In the genomic region with DNA sequence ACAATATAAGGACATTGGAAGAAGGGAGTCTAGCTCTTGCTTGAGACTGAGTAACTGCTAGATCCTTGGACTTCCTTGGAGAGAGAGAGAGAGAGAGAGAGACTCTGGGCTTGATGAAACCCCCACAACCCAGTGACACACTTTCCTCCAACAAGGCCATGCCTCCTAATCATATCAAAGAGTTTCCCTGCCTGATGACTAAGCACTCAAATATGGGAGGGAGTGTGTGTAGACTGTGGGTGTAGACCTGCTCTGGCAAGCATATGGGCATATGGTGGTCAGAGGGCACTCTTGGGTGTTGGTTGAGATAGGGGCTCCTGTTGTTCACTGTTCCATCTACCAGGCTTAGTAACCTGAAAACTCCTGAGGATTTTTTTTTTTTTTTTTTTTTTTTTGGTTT, we compare ENCODE assay signal across 29 mouse cellular contexts. TPM values are rescaled to one million over a fixed set of nuclear protein-coding genes. Genes with fewer than 3 reads are reported as not detected.
DNase-seq lines count a peak whose midpoint lies in the region; ATAC-seq and TF ChIP-seq lines count a peak whose summit lies in the region.
"Had no signal": no experiment of that assay in that cellular context is flagged by ENCODE, and none has a peak within 500 bp of the region (broad histone marks: within the 10 kb centered on the region; RNA-seq: fewer than 3 reads in every experiment).

No protein-coding gene starts in this region.

- H3K27me3 ChIP-seq in intestine, embryonic 14.5 days (replicated peaks; ENCODE audit: control insufficient read depth, insufficient read depth, low read length), result no peaks in the 10 kb centered on the region
- H3K27me3 ChIP-seq in intestine, postnatal 0 days (replicated peaks; ENCODE audit: control insufficient read depth, insufficient read depth, low read length), result no peaks in the 10 kb centered on the region
- H3K27me3 ChIP-seq in MEL (ENCODE audit: control insufficient read depth in 1 of 2, insufficient read depth in 2 of 2, low read length in 2 of 2), result no peaks in the 10 kb centered on the region
- no peaks in the 10 kb centered on the region for H3K27me3 ChIP-seq in intestine, embryonic 16.5 days (replicated peaks; ENCODE audit: control insufficient read depth, insufficient read depth, low read length)
- no peaks in the 10 kb centered on the region for H3K27me3 ChIP-seq in stomach, postnatal 0 days (ENCODE audit: control insufficient read depth, insufficient read depth, low read length)
- H3K27me3 ChIP-seq: hindbrain, embryonic 13.5 days; kidney, embryonic 15.5 days; limb, embryonic 12.5 days; liver, embryonic 13.5 days had no signal

- TF ChIP-seq RAD21 in MEL (IDR thresholded peaks at IDR 0.05; ENCODE audit: low read depth, low read length), result no peak

- H3K79me2 ChIP-seq in MEL (ENCODE audit: control insufficient read depth, insufficient read depth, low read length, poor library complexity), result no peaks in the 10 kb centered on the region; the same call in 1 of the 2 replicates

- H3K4me2 ChIP-seq in intestine, embryonic 14.5 days (ENCODE audit: low read length), result no peak overlapping the region
- H3K4me2 ChIP-seq in intestine, postnatal 0 days (replicated peaks; ENCODE audit: low read depth), result no peak overlapping the region
- no peak overlapping the region for H3K4me2 ChIP-seq in intestine, embryonic 16.5 days (ENCODE audit: low read depth, low read length)
- no peak overlapping the region for H3K4me2 ChIP-seq in stomach, postnatal 0 days (replicated peaks; ENCODE audit: low read depth)
- H3K4me2 ChIP-seq: hindbrain, embryonic 13.5 days; kidney, embryonic 15.5 days; limb, embryonic 12.5 days; liver, embryonic 13.5 days had no signal

- H3K9me3 ChIP-seq in intestine, embryonic 14.5 days (ENCODE audit: control insufficient read depth, low read length), result no peaks in the 10 kb centered on the region
- no peaks in the 10 kb centered on the region for H3K9me3 ChIP-seq in intestine, postnatal 0 days (ENCODE audit: control insufficient read depth)
- H3K9me3 ChIP-seq in MEL (replicated peaks; ENCODE audit: insufficient read depth, low read length), result no peaks in the 10 kb centered on the region
- no peaks in the 10 kb centered on the region for H3K9me3 ChIP-seq in intestine, embryonic 16.5 days (ENCODE audit: control insufficient read depth, low read length)
- H3K9me3 ChIP-seq in stomach, postnatal 0 days (ENCODE audit: control insufficient read depth, low read length), result no peaks in the 10 kb centered on the region
- H3K9me3 ChIP-seq: forebrain, embryonic 10.5 days; hindbrain, embryonic 13.5 days; kidney, embryonic 15.5 days; liver, embryonic 13.5 days had no signal

- no peak overlapping the region for H3K27ac ChIP-seq in intestine, embryonic 14.5 days (ENCODE audit: low read depth)
- H3K27ac ChIP-seq in intestine, postnatal 0 days (ENCODE audit: low read depth, low read length), result no peak overlapping the region
- no peak overlapping the region for H3K27ac ChIP-seq in MEL (ENCODE audit: control insufficient read depth, low read depth, low read length)
- no peak overlapping the region for H3K27ac ChIP-seq in intestine, embryonic 16.5 days (ENCODE audit: low read length)
- H3K27ac ChIP-seq in stomach, postnatal 0 days (replicated peaks), result no peak overlapping the region
- H3K27ac ChIP-seq: forebrain, embryonic 10.5 days; hindbrain, embryonic 13.5 days; kidney, embryonic 15.5 days; limb, embryonic 12.5 days; liver, embryonic 13.5 days had no signal

- no peak for DNase-seq in intestine, embryonic 14.5 days (ENCODE audit: low spot score)
- DNase-seq in MEL (ENCODE audit: low read depth, low spot score), result peak; percentile 66
- DNase-seq in stomach, postnatal 0 days (ENCODE audit: low spot score), result peak; percentile 61
- DNase-seq in cerebellum, adult 9-11 months, result no peak
- DNase-seq in kidney, adult 9 months, result no peak
- DNase-seq: adrenal gland, postnatal 10 days; cerebellum, adult 8-10 months; gastrocnemius, postnatal 36 days; heart, postnatal 36 days; kidney, postnatal 36 days; liver, embryonic 13.5 days; lung, adult 2 months; lung, postnatal 36 days; right cerebral cortex, adult 18-20 months; right cerebral cortex, postnatal 4 days had no signal

- H3K4me3 ChIP-seq in intestine, embryonic 14.5 days (ENCODE audit: low read depth, low read length), result no peak overlapping the region
- no peak overlapping the region for H3K4me3 ChIP-seq in intestine, postnatal 0 days (ENCODE audit: low read depth, low read length)
- no peak overlapping the region for H3K4me3 ChIP-seq in MEL (ENCODE audit: control insufficient read depth in 1 of 2, insufficient read depth in 1 of 2, low read depth in 2 of 2, low read length in 2 of 2)
- no peak overlapping the region for H3K4me3 ChIP-seq in intestine, embryonic 16.5 days (ENCODE audit: low read length)
- no peak overlapping the region for H3K4me3 ChIP-seq in stomach, postnatal 0 days (ENCODE audit: low read depth, low read length)
- H3K4me3 ChIP-seq: forebrain, embryonic 10.5 days; hindbrain, embryonic 13.5 days; kidney, embryonic 15.5 days; limb, embryonic 12.5 days; liver, embryonic 13.5 days had no signal

- no peak overlapping the region for H3K9ac ChIP-seq in intestine, embryonic 14.5 days (ENCODE audit: low read length)
- no peak overlapping the region for H3K9ac ChIP-seq in intestine, postnatal 0 days (ENCODE audit: low read depth, low read length)
- H3K9ac ChIP-seq in MEL (ENCODE audit: control insufficient read depth, low read depth, low read length, poor library complexity, severe bottlenecking), result no peak overlapping the region
- H3K9ac ChIP-seq in intestine, embryonic 16.5 days (ENCODE audit: low read depth, low read length), result no peak overlapping the region
- no peak overlapping the region for H3K9ac ChIP-seq in stomach, postnatal 0 days (ENCODE audit: low read length)
- H3K9ac ChIP-seq: hindbrain, embryonic 13.5 days; kidney, embryonic 15.5 days; limb, embryonic 12.5 days; liver, embryonic 13.5 days had no signal

- no peak for TF ChIP-seq CTCF in intestine, postnatal 0 days (IDR thresholded peaks at IDR 0.05; ENCODE audit: low read depth)
- no peak for TF ChIP-seq CTCF in MEL (IDR thresholded peaks at IDR 0.05 in 2 of 3, conservative IDR thresholded peaks at IDR 0.05 in 1 of 3; ENCODE audit: control insufficient read depth in 1 of 3, insufficient read depth in 1 of 3, low read depth in 2 of 3, low read length in 3 of 3, poor library complexity in 1 of 3, severe bottlenecking in 1 of 3)
- TF ChIP-seq CTCF in stomach, postnatal 0 days (IDR thresholded peaks at IDR 0.05; ENCODE audit: low read depth), result no peak

- peaks cover 5% of the 10 kb centered on the region; the same call in 1 of the 2 replicates for H3K4me1 ChIP-seq in intestine, embryonic 14.5 days (replicated peaks; ENCODE audit: control insufficient read depth, insufficient read depth, low read length)
- H3K4me1 ChIP-seq in intestine, postnatal 0 days (replicated peaks; ENCODE audit: control insufficient read depth, insufficient read depth, low read length), result no peaks in the 10 kb centered on the region
- peaks cover 2 to 19% of the 10 kb centered on the region in 2 experiments; a peak in 2 of 4 replicates for H3K4me1 ChIP-seq in MEL (ENCODE audit: control insufficient read depth in 1 of 2, insufficient read depth in 2 of 2, low read length in 2 of 2)
- no peaks in the 10 kb centered on the region for H3K4me1 ChIP-seq in intestine, embryonic 16.5 days (ENCODE audit: control insufficient read depth, insufficient read depth, low read length)
- no peaks in the 10 kb centered on the region for H3K4me1 ChIP-seq in stomach, postnatal 0 days (replicated peaks; ENCODE audit: control insufficient read depth, insufficient read depth)

- no peak for TF ChIP-seq POLR2A in MEL (IDR thresholded peaks at IDR 0.05; ENCODE audit: control insufficient read depth in 1 of 2, insufficient read depth in 1 of 2, low read depth in 1 of 2, low read length in 2 of 2, poor library complexity in 1 of 2)

- peak in 1 of 2 experiments; percentile 15; a peak in 1 of 4 replicates for TF ChIP-seq EP300 in MEL (IDR thresholded peaks at IDR 0.05; ENCODE audit: low read depth in 1 of 2, low read length in 2 of 2)
- no peak for TF ChIP-seq EP300 in stomach, postnatal 0 days (optimal IDR thresholded peaks at IDR 0.05)

- 0 out of 2 replicates have a peak, but pooled peaks have one; percentile 26 for ATAC-seq in intestine, embryonic 14.5 days (replicated peaks; ENCODE audit: low FRiP score, low TSS enrichment, low read depth)
- no peak for ATAC-seq in intestine, postnatal 0 days
- ATAC-seq in intestine, embryonic 16.5 days, result 0 out of 2 replicates have a peak, but pooled peaks have one; percentile 19
- peak; percentile 92 for ATAC-seq in stomach, postnatal 0 days (ENCODE audit: low FRiP score, low TSS enrichment)
- ATAC-seq: activated CD4-positive, CD25-positive, alpha-beta regulatory T cell, adult 4 months; inflammation-experienced regulatory T-cells, adult 6 months had no signal

- H3K36me3 ChIP-seq in intestine, embryonic 14.5 days (ENCODE audit: control insufficient read depth, insufficient read depth, low read length), result no peaks in the 10 kb centered on the region
- H3K36me3 ChIP-seq in intestine, postnatal 0 days (ENCODE audit: control insufficient read depth, insufficient read depth), result no peaks in the 10 kb centered on the region
- peaks cover 0 to 3% of the 10 kb centered on the region in 2 experiments; a peak in 2 of 4 replicates for H3K36me3 ChIP-seq in MEL (ENCODE audit: control insufficient read depth in 1 of 2, insufficient read depth in 2 of 2, low read length in 2 of 2)
- no peaks in the 10 kb centered on the region for H3K36me3 ChIP-seq in intestine, embryonic 16.5 days (ENCODE audit: control insufficient read depth, insufficient read depth, low read length)
- no peaks in the 10 kb centered on the region for H3K36me3 ChIP-seq in stomach, postnatal 0 days (ENCODE audit: control insufficient read depth, insufficient read depth, low read length)
- H3K36me3 ChIP-seq: forebrain, embryonic 10.5 days; hindbrain, embryonic 13.5 days; kidney, embryonic 15.5 days; limb, embryonic 12.5 days; liver, embryonic 13.5 days had no signal

RNA-seq across cellular contexts. Expression of a gene that starts 5.1 kb away (rescaled TPM):
- 20.5 and 24.2 TPM in 2 replicates for polyA plus RNA-seq in intestine, embryonic 14.5 days (2014; fragmentation: Nextera tagmentation; extraction: Ambion mirVana)
- 6.9 and 7.8 TPM in 2 replicates for polyA plus RNA-seq in intestine, postnatal 0 days (2015; fragmentation: Nextera tagmentation; extraction: Ambion mirVana)
- total RNA-seq in MEL (2012; rRNA removed), result 12.0 and 12.2 TPM in 2 replicates
- 10 to 100 TPM in 1 of 2 experiments, not detected in 1; 12.4 TPM for polyA plus RNA-seq in MEL (2012; ENCODE audit: insufficient read depth in 1 of 2, insufficient read length in 2 of 2, low read depth in 1 of 2, low replicate concordance in 2 of 2, missing spikeins in 1 of 2)
- 12.6 and 16.0 TPM in 2 replicates for polyA plus RNA-seq in intestine, embryonic 16.5 days (2015; fragmentation: Nextera tagmentation; extraction: Ambion mirVana)
- 10.5 and 10.9 TPM in 2 replicates for polyA plus RNA-seq in stomach, postnatal 0 days (2015; fragmentation: Nextera tagmentation; extraction: Ambion mirVana)

RNA-seq across cellular contexts. Expression of a gene that starts 7.9 kb away (rescaled TPM):
- polyA plus RNA-seq in intestine, embryonic 14.5 days (2014; fragmentation: Nextera tagmentation; extraction: Ambion mirVana), result 1.2 TPM in 2 replicates
- 5.8 and 6.5 TPM in 2 replicates for polyA plus RNA-seq in intestine, postnatal 0 days (2015; fragmentation: Nextera tagmentation; extraction: Ambion mirVana)
- total RNA-seq in MEL (2012; rRNA removed), result 0.03 and 0.04 TPM in 2 replicates
- polyA plus RNA-seq in MEL (2012; ENCODE audit: insufficient read depth in 1 of 2, insufficient read length in 2 of 2, low read depth in 1 of 2, low replicate concordance in 2 of 2, missing spikeins in 1 of 2), result not detected
- polyA plus RNA-seq in intestine, embryonic 16.5 days (2015; fragmentation: Nextera tagmentation; extraction: Ambion mirVana), result 2.7 and 3.5 TPM in 2 replicates
- polyA plus RNA-seq in stomach, postnatal 0 days (2015; fragmentation: Nextera tagmentation; extraction: Ambion mirVana), result 5.3 and 5.6 TPM in 2 replicates
- polyA plus RNA-seq: embryonic facial prominence, embryonic 11.5 days; forebrain, embryonic 10.5 days had no signal

RNA-seq across cellular contexts. Expression of a gene that starts 52.7 kb away (rescaled TPM):
- polyA plus RNA-seq in intestine, embryonic 14.5 days (2014; fragmentation: Nextera tagmentation; extraction: Ambion mirVana), result 387 TPM in 1 of 2 replicates, not detected in the other
- polyA plus RNA-seq in intestine, postnatal 0 days (2015; fragmentation: Nextera tagmentation; extraction: Ambion mirVana), result 75.8 and 118 TPM in 2 replicates
- total RNA-seq in MEL (2012; rRNA removed), result not detected in 2 replicates
- polyA plus RNA-seq in MEL (2012; ENCODE audit: insufficient read depth in 1 of 2, insufficient read length in 2 of 2, low read depth in 1 of 2, low replicate concordance in 2 of 2, missing spikeins in 1 of 2), result not detected
- 1,904 and 2,500 TPM in 2 replicates for polyA plus RNA-seq in intestine, embryonic 16.5 days (2015; fragmentation: Nextera tagmentation; extraction: Ambion mirVana)
- polyA plus RNA-seq in stomach, postnatal 0 days (2015; fragmentation: Nextera tagmentation; extraction: Ambion mirVana), result 20.2 and 24.1 TPM in 2 replicates
- total RNA-seq: gastrocnemius, postnatal 36 days; heart, adult 8-10 months; heart, postnatal 36 days; left cerebral cortex, postnatal 14 days; midbrain, postnatal 0 days had no signal
- polyA plus RNA-seq: activated CD4-positive, CD25-positive, alpha-beta regulatory T cell, adult 4 months; embryonic facial prominence, embryonic 11.5 days; forebrain, embryonic 10.5 days; heart, embryonic 14.5 days; hindbrain, embryonic 13.5 days; inflammation-experienced regulatory T-cells, adult 6 months; limb, embryonic 12.5 days; midbrain, postnatal 0 days; neural tube, embryonic 14.5 days had no signal

Comparison
In these comparisons a context has a peak if more than half of its experiments do, and no peak if none do; other contexts are left out.
1. DNase-seq: peak in MEL (single experiment) and stomach, postnatal 0 days (single experiment); none in intestine, embryonic 14.5 days (single experiment), cerebellum, adult 9-11 months (single experiment) and kidney, adult 9 months (single experiment).